Mouse (Mus musculus) lung, postnatal 0 days (tissue): ENCODE data around the gene Fhad1. TPM values are rescaled to one million over a fixed set of nuclear protein-coding genes. Genes with fewer than 3 reads are reported as not detected.

Source experiments
- ATAC-seq: fragments of 200-750 bp; cut with Nextera tagmentation; 2 replicates; pipeline ENCODE4 v1.8.0; 2017; ENCODE audit warnings: moderate library complexity
- DNase-seq: peaks from one replicate; pipeline ENCODE4 v3.0.0-alpha.2; 2016; ENCODE audit warnings: low spot score
- H3K27ac ChIP-seq: fragments of 300-500 bp; sonication (generic); 2 replicates; pipeline ENCODE4 v1.5.1; 2014; ENCODE audit warnings: antibody characterized with exemption, mild to moderate bottlenecking, low read length, mixed read lengths
- H3K27me3 ChIP-seq: fragments of 300-500 bp; sonication (generic); replicated peaks from 2 replicates; pipeline ENCODE4 v1.6.1; 2014; ENCODE audit warnings: low read length, mixed read lengths; ENCODE audit not compliant: insufficient read depth
- H3K36me3 ChIP-seq: fragments of 300-500 bp; sonication (generic); 2 replicates; pipeline ENCODE4 v1.6.1; 2014; ENCODE audit warnings: low read length, mixed read lengths; ENCODE audit not compliant: insufficient read depth
- H3K4me1 ChIP-seq: fragments of 300-500 bp; sonication (generic); 2 replicates; pipeline ENCODE4 v1.6.1; 2014; ENCODE audit warnings: antibody characterized with exemption, low read depth, low read length, mixed read lengths; ENCODE audit not compliant: insufficient read depth
- H3K4me2 ChIP-seq: fragments of 300-500 bp; sonication (generic); replicated peaks from 2 replicates; pipeline ENCODE4 v1.6.1; 2014; ENCODE audit warnings: low read depth, mild to moderate bottlenecking, low read length, moderate library complexity, mixed read lengths
- H3K4me3 ChIP-seq: fragments of 300-500 bp; sonication (generic); 2 replicates; pipeline ENCODE4 v1.5.1; 2014; ENCODE audit warnings: low read depth, low read length
- H3K9ac ChIP-seq: fragments of 300-500 bp; sonication (generic); replicated peaks from 2 replicates; pipeline ENCODE4 v1.6.1; 2014; ENCODE audit warnings: low read depth, mild to moderate bottlenecking
- H3K9me3 ChIP-seq: fragments of 300-500 bp; sonication (generic); 2 replicates; pipeline ENCODE4 v1.6.1; 2016; ENCODE audit warnings: low read length, mixed read lengths
- CTCF ChIP-seq: IDR thresholded peaks from 2 replicates; pipeline ENCODE4 v1.5.1; 2016; ENCODE audit warnings: antibody characterized with exemption, mild to moderate bottlenecking
- EP300 ChIP-seq: IDR thresholded peaks from 2 replicates; pipeline ENCODE4 v1.6.1; 2016; ENCODE audit warnings: antibody characterized with exemption, mild to moderate bottlenecking, control low read depth
- WGBS: fragments of 180-500 bp; shearing (Covaris S2); extraction: QIAGEN DNeasy Blood & Tissue Kit; methylation state at CpG from one replicate; pipeline ENCODE4 v1.1.7; 2014; 5-methylcytosine and 5-hydroxymethylcytosine counted together
- polyA plus RNA-seq: library from polyadenylated mRNA; unstranded; fragments of >200 nt; fragmentation: Nextera tagmentation; extraction: Ambion mirVana; gene quantifications from 2 replicates; pipeline ENCODE4 v1.2.1, GENCODE M21; 2015

Fhad1 gene
- polyA plus RNA-seq, 1 experiment from 2014 or later = 6.5 TPM

GRCm38 (mm10) chr4:141874111-141874600 is 140.7 kb downstream of the Fhad1 start:
- 0 out of 2 replicates have a peak, but pooled peaks have one; percentile 2 for ATAC-seq
- DNase-seq = peak; percentile 41
- Histone ChIP-seq H3K4me3 (peak overlapping the region; percentile 85), H3K9ac (peak overlapping the region; percentile 76), H3K4me2 (peak overlapping the region; percentile 95), H3K27me3 (no peaks in the 10 kb centered on the region), H3K36me3 (no peaks in the 10 kb centered on the region), H3K4me1 (peaks cover 31% of the 10 kb centered on the region), H3K27ac (peak overlapping the region; percentile 66), H3K9me3 (no peaks in the 10 kb centered on the region)
- no peak for TF ChIP-seq CTCF
- no peak for TF ChIP-seq EP300
- 1% methylated on average over 19 of the region's 19 CpGs for WGBS

GRCm38 (mm10) chr4:141872977-141873376 is 141.9 kb downstream of the Fhad1 start:
- TF ChIP-seq EP300 (0 out of 2 replicates have a peak, but pooled peaks have one; percentile 15), CTCF (no peak)
- no peaks in the 10 kb centered on the region for H3K27me3 ChIP-seq
- H3K9me3 ChIP-seq = no peaks in the 10 kb centered on the region
- H3K27ac ChIP-seq = no peak overlapping the region
- WGBS = 58% methylated on average over 8 of the region's 9 CpGs
- peaks cover 31% of the 10 kb centered on the region for H3K4me1 ChIP-seq
- H3K4me3 ChIP-seq = peak overlapping the region; percentile 85
- ATAC-seq (no peak), DNase-seq (peak; percentile 47)
- peak overlapping the region; percentile 95 for H3K4me2 ChIP-seq
- 0 out of 2 replicates have a peak overlapping the region, but pooled peaks have one; percentile 76 for H3K9ac ChIP-seq
- H3K36me3 ChIP-seq = no peaks in the 10 kb centered on the region

- no peak for TF ChIP-seq EP300
- no peak for TF ChIP-seq CTCF
- Histone ChIP-seq H3K9me3 (no peaks in the 10 kb centered on the region), H3K27ac (peak overlapping the region; percentile 20), H3K36me3 (no peaks in the 10 kb centered on the region), H3K4me2 (peak overlapping the region; percentile 95), H3K4me3 (no peak overlapping the region), H3K4me1 (peaks cover 38% of the 10 kb centered on the region), H3K9ac (0 out of 2 replicates have a peak overlapping the region, but pooled peaks have one; percentile 9), H3K27me3 (no peaks in the 10 kb centered on the region)
- DNase-seq = no peak
- 30% methylated on average over 9 of the region's 9 CpGs for WGBS
- no peak for ATAC-seq
Observed at GRCm38 (mm10) chr4:141871909-141872308, 143.0 kb downstream of the Fhad1 start.

GRCm38 (mm10) chr4:141871333-141871725 is 143.6 kb downstream of the Fhad1 start:
- Histone ChIP-seq H3K4me1 (peaks cover 41% of the 10 kb centered on the region), H3K27ac (peak overlapping the region; percentile 20; the same call in 1 of the 2 replicates), H3K9me3 (no peaks in the 10 kb centered on the region), H3K27me3 (no peaks in the 10 kb centered on the region), H3K9ac (no peak overlapping the region), H3K36me3 (no peaks in the 10 kb centered on the region), H3K4me3 (no peak overlapping the region), H3K4me2 (peak overlapping the region; percentile 95)
- WGBS = 88% methylated on average over 3 of the region's 3 CpGs
- DNase-seq (no peak), ATAC-seq (no peak)
- no peak for TF ChIP-seq CTCF
- TF ChIP-seq EP300 = no peak

- ATAC-seq (no peak), DNase-seq (peak; percentile 60)
- no peaks in the 10 kb centered on the region for H3K36me3 ChIP-seq
- no peaks in the 10 kb centered on the region for H3K9me3 ChIP-seq
- no peaks in the 10 kb centered on the region for H3K27me3 ChIP-seq
- TF ChIP-seq CTCF (no peak), EP300 (no peak)
- H3K4me1 ChIP-seq = peaks cover 41% of the 10 kb centered on the region
- H3K4me2 ChIP-seq = 0 out of 2 replicates have a peak overlapping the region, but pooled peaks have one; percentile 95
- 62% methylated on average over 11 of the region's 11 CpGs for WGBS
- no peak overlapping the region for H3K9ac ChIP-seq
- no peak overlapping the region for H3K4me3 ChIP-seq
- H3K27ac ChIP-seq = peak overlapping the region; percentile 32; the same call in 1 of the 2 replicates
Observed at GRCm38 (mm10) chr4:141870666-141871332, 144.1 kb downstream of the Fhad1 start.

- no peaks in the 10 kb centered on the region for H3K27me3 ChIP-seq
- no peaks in the 10 kb centered on the region for H3K9me3 ChIP-seq
- peaks cover 37% of the 10 kb centered on the region for H3K4me1 ChIP-seq
- no peak overlapping the region for H3K4me3 ChIP-seq
- ATAC-seq (peak; percentile 5), DNase-seq (peak; percentile 67)
- 56% methylated on average over 5 of the region's 5 CpGs for WGBS
- no peaks in the 10 kb centered on the region for H3K36me3 ChIP-seq
- no peak for TF ChIP-seq CTCF
- no peak for TF ChIP-seq EP300
- no peak overlapping the region; the same call in 1 of the 2 replicates for H3K27ac ChIP-seq
- H3K4me2 ChIP-seq = no peak overlapping the region
- no peak overlapping the region for H3K9ac ChIP-seq
Observed at GRCm38 (mm10) chr4:141869436-141870215, 145.3 kb downstream of the Fhad1 start.
